Mouse (Mus musculus) C2C12 (cell line): ENCODE data around the gene Opn4.

Experiments
- CTCF ChIP-seq: IDR thresholded peaks from one replicate; pipeline ENCODE4 v1.5.1; 2011; ENCODE audit not compliant: control insufficient read depth, insufficient read depth, insufficient read length
- FOSL1 ChIP-seq: IDR thresholded peaks from one replicate; pipeline ENCODE4 v1.8.0; 2011; ENCODE audit warnings: mild to moderate bottlenecking, low read length; ENCODE audit not compliant: poor library complexity, insufficient read depth, severe bottlenecking
- MAX ChIP-seq: IDR thresholded peaks from one replicate; pipeline ENCODE4 v1.6.1; 2011; ENCODE audit warnings: mild to moderate bottlenecking, control low read depth
- MYOD1 ChIP-seq: IDR thresholded peaks from one replicate; pipeline ENCODE4 v1.6.1; 2011; ENCODE audit warnings: low read depth; ENCODE audit not compliant: control insufficient read depth, insufficient read length

DNA sequence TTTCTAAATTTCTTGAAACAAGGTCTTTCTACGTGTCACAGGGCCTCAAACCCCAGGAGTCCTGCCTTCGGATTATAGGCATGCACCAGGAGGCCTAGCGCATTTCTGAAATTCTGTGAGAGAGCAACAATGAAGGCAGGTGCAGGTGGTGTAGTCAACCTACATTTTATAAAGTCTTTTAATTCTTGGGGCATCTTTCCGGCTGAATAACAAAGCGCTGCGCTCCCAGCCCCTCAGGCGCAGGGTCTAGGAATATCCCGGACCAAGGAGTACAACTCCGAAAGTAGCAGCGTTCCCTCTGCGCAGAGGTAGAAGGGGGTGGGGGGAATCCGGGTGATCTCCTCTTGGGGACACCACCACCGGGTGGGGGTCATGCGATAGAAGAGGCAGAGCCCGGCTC, 14.6 kb upstream of the Opn4 start:
- TF ChIP-seq MYOD1: no peak
- no peak for TF ChIP-seq CTCF
- TF ChIP-seq MAX: no peak
- TF ChIP-seq FOSL1: no peak
